Mouse (Mus musculus): ENCODE results near the gene Ttc7b. TPM values are rescaled to one million over a fixed set of nuclear protein-coding genes. Genes with fewer than 3 reads are reported as not detected.

The Ttc7b gene
- polyA plus RNA-seq, 1 experiment, result 18.2 TPM

GRCm38 (mm10) chr12:100502544-100502943 lies 18.1 kb downstream of the Ttc7b start:
- Histone ChIP-seq H3K4me2 (ENCODE audit: low read depth) (no peak overlapping the region), H3K27me3 (ENCODE audit: control insufficient read depth, insufficient read depth, insufficient read length) (no peaks in the 10 kb centered on the region), H3K4me3 (no peak overlapping the region), H3K79me2 (ENCODE audit: control insufficient read depth, insufficient read depth) (no peaks in the 10 kb centered on the region), H3ac (ENCODE audit: control insufficient read depth, insufficient read length) (no peak overlapping the region), H3K36me3 (ENCODE audit: control insufficient read depth, insufficient read depth) (peaks cover 12% of the 10 kb centered on the region)
- TF ChIP-seq E2F4 (IDR thresholded peaks at IDR 0.05; ENCODE audit: insufficient read depth) (no peak), MAX (IDR thresholded peaks at IDR 0.05; ENCODE audit: low read depth) (no peak), REST (IDR thresholded peaks at IDR 0.05; ENCODE audit: insufficient read depth, insufficient read length) (no peak), SRF (IDR thresholded peaks at IDR 0.05; ENCODE audit: control insufficient read depth, insufficient read length, low read depth) (no peak), MYOD1 (IDR thresholded peaks at IDR 0.05; ENCODE audit: control insufficient read depth in 1 of 3, insufficient read length in 2 of 3, low read depth in 2 of 3) (no peak), POLR2AphosphoS2 (IDR thresholded peaks at IDR 0.05; ENCODE audit: insufficient read length, low read depth) (no peak), POLR2A (IDR thresholded peaks at IDR 0.05; ENCODE audit: insufficient read length, low read depth) (no peak), TCF3 (IDR thresholded peaks at IDR 0.05; ENCODE audit: insufficient read length, low read depth) (no peak), MYOG (IDR thresholded peaks at IDR 0.05; ENCODE audit: control insufficient read depth in 1 of 3, insufficient read depth in 1 of 3, insufficient read length in 2 of 3, low read depth in 2 of 3) (no peak), CEBPB (IDR thresholded peaks at IDR 0.05; ENCODE audit: insufficient read depth, poor library complexity, severe bottlenecking) (no peak), TCF12 (IDR thresholded peaks at IDR 0.05; ENCODE audit: insufficient read depth, poor library complexity, severe bottlenecking) (no peak), USF1 (IDR thresholded peaks at IDR 0.05; ENCODE audit: low read depth) (no peak)

- Histone ChIP-seq H3K79me2 (ENCODE audit: control insufficient read depth, insufficient read depth) (no peaks in the 10 kb centered on the region), H3K36me3 (ENCODE audit: control insufficient read depth, insufficient read depth) (peaks cover 20% of the 10 kb centered on the region), H3K27me3 (ENCODE audit: control insufficient read depth, insufficient read depth, insufficient read length) (no peaks in the 10 kb centered on the region), H3K4me3 (no peak overlapping the region), H3ac (ENCODE audit: control insufficient read depth, insufficient read length) (no peak overlapping the region), H3K4me2 (ENCODE audit: low read depth) (no peak overlapping the region)
- TF ChIP-seq TCF12 (IDR thresholded peaks at IDR 0.05; ENCODE audit: insufficient read depth, poor library complexity, severe bottlenecking) (no peak), REST (IDR thresholded peaks at IDR 0.05; ENCODE audit: insufficient read depth, insufficient read length) (no peak), MYOD1 (IDR thresholded peaks at IDR 0.05; ENCODE audit: control insufficient read depth in 1 of 3, insufficient read length in 2 of 3, low read depth in 2 of 3) (no peak)
Observed at GRCm38 (mm10) chr12:100501261-100501660, 19.4 kb downstream of the Ttc7b start.

DNA sequence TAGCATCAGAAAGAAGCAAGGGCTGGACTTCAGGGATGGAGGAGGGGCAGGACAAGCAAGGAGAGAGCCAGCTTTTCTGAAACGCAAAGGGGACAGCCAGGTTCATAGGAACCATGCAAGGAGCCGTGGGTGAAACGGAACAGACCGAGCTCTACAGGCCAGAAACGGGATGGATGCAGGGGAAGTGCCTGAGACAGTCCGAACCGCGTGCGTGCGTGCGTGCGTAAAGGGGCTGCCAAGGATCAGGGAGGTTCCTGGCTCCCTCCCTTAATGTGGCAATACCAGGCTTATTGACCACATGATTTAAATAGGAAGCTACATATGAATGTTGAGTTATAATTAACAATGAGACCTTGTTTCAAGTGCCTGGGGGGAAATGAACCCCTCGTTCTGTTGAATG lies 21.2 kb downstream of the Ttc7b start:
- no peak overlapping the region for H3ac ChIP-seq (ENCODE audit: control insufficient read depth, insufficient read length)
- TF ChIP-seq TCF3 (IDR thresholded peaks at IDR 0.05; ENCODE audit: insufficient read length, low read depth) (no peak), MYOD1 (IDR thresholded peaks at IDR 0.05; ENCODE audit: control insufficient read depth in 1 of 3, insufficient read length in 2 of 3, low read depth in 2 of 3) (no peak), POLR2A (IDR thresholded peaks at IDR 0.05; ENCODE audit: insufficient read length, low read depth) (no peak), REST (IDR thresholded peaks at IDR 0.05; ENCODE audit: insufficient read depth, insufficient read length) (no peak), POLR2AphosphoS2 (IDR thresholded peaks at IDR 0.05; ENCODE audit: insufficient read length, low read depth) (no peak)
- H3K79me2 ChIP-seq (ENCODE audit: control insufficient read depth, insufficient read depth), result no peaks in the 10 kb centered on the region
- H3K36me3 ChIP-seq (ENCODE audit: control insufficient read depth, insufficient read depth), result peaks cover 23% of the 10 kb centered on the region
- no peak overlapping the region for H3K4me3 ChIP-seq
- H3K27me3 ChIP-seq (ENCODE audit: control insufficient read depth, insufficient read depth, insufficient read length), result no peaks in the 10 kb centered on the region
- no peak overlapping the region for H3K4me2 ChIP-seq (ENCODE audit: low read depth)

GRCm38 (mm10) chr12:100498006-100498405 lies 22.6 kb downstream of the Ttc7b start:
- no peak overlapping the region for H3K4me3 ChIP-seq
- no peaks in the 10 kb centered on the region for H3K79me2 ChIP-seq (ENCODE audit: control insufficient read depth, insufficient read depth)
- no peak overlapping the region for H3ac ChIP-seq (ENCODE audit: control insufficient read depth, insufficient read length)
- H3K27me3 ChIP-seq (ENCODE audit: control insufficient read depth, insufficient read depth, insufficient read length), result no peaks in the 10 kb centered on the region
- peaks cover 26% of the 10 kb centered on the region for H3K36me3 ChIP-seq (ENCODE audit: control insufficient read depth, insufficient read depth)
- no peak for TF ChIP-seq MYOD1 (IDR thresholded peaks at IDR 0.05; ENCODE audit: control insufficient read depth in 1 of 3, insufficient read length in 2 of 3, low read depth in 2 of 3)
- TF ChIP-seq USF1 (IDR thresholded peaks at IDR 0.05; ENCODE audit: low read depth), result no peak
- TF ChIP-seq MAX (IDR thresholded peaks at IDR 0.05; ENCODE audit: low read depth), result no peak
- no peak for TF ChIP-seq MYOG (IDR thresholded peaks at IDR 0.05; ENCODE audit: control insufficient read depth in 1 of 3, insufficient read depth in 1 of 3, insufficient read length in 2 of 3, low read depth in 2 of 3)
- no peak for TF ChIP-seq SRF (IDR thresholded peaks at IDR 0.05; ENCODE audit: control insufficient read depth, insufficient read length, low read depth)
- TF ChIP-seq REST (IDR thresholded peaks at IDR 0.05; ENCODE audit: insufficient read depth, insufficient read length), result no peak
- TF ChIP-seq TCF12 (IDR thresholded peaks at IDR 0.05; ENCODE audit: insufficient read depth, poor library complexity, severe bottlenecking), result no peak
- TF ChIP-seq CEBPB (IDR thresholded peaks at IDR 0.05; ENCODE audit: insufficient read depth, poor library complexity, severe bottlenecking), result no peak
- no peak for TF ChIP-seq POLR2AphosphoS2 (IDR thresholded peaks at IDR 0.05; ENCODE audit: insufficient read length, low read depth)
- no peak for TF ChIP-seq POLR2A (IDR thresholded peaks at IDR 0.05; ENCODE audit: insufficient read length, low read depth)
- TF ChIP-seq TCF3 (IDR thresholded peaks at IDR 0.05; ENCODE audit: insufficient read length, low read depth), result no peak
- TF ChIP-seq E2F4 (IDR thresholded peaks at IDR 0.05; ENCODE audit: insufficient read depth), result no peak
- H3K4me2 ChIP-seq (ENCODE audit: low read depth), result no peak overlapping the region

- Histone ChIP-seq H3K4me2 (ENCODE audit: low read depth) (no peak overlapping the region), H3K27me3 (ENCODE audit: control insufficient read depth, insufficient read depth, insufficient read length) (no peaks in the 10 kb centered on the region), H3K4me3 (no peak overlapping the region), H3K79me2 (ENCODE audit: control insufficient read depth, insufficient read depth) (no peaks in the 10 kb centered on the region), H3ac (ENCODE audit: control insufficient read depth, insufficient read length) (no peak overlapping the region), H3K36me3 (ENCODE audit: control insufficient read depth, insufficient read depth) (peaks cover 27% of the 10 kb centered on the region)
- TF ChIP-seq TCF12 (IDR thresholded peaks at IDR 0.05; ENCODE audit: insufficient read depth, poor library complexity, severe bottlenecking) (no peak), MYOG (IDR thresholded peaks at IDR 0.05; ENCODE audit: control insufficient read depth in 1 of 3, insufficient read depth in 1 of 3, insufficient read length in 2 of 3, low read depth in 2 of 3) (no peak), SRF (IDR thresholded peaks at IDR 0.05; ENCODE audit: control insufficient read depth, insufficient read length, low read depth) (no peak), USF1 (IDR thresholded peaks at IDR 0.05; ENCODE audit: low read depth) (no peak), MAX (IDR thresholded peaks at IDR 0.05; ENCODE audit: low read depth) (no peak), MYOD1 (IDR thresholded peaks at IDR 0.05; ENCODE audit: control insufficient read depth in 1 of 3, insufficient read length in 2 of 3, low read depth in 2 of 3) (no peak), E2F4 (IDR thresholded peaks at IDR 0.05; ENCODE audit: insufficient read depth) (no peak), POLR2A (IDR thresholded peaks at IDR 0.05; ENCODE audit: insufficient read length, low read depth) (no peak), REST (IDR thresholded peaks at IDR 0.05; ENCODE audit: insufficient read depth, insufficient read length) (no peak), CEBPB (IDR thresholded peaks at IDR 0.05; ENCODE audit: insufficient read depth, poor library complexity, severe bottlenecking) (no peak), POLR2AphosphoS2 (IDR thresholded peaks at IDR 0.05; ENCODE audit: insufficient read length, low read depth) (no peak), TCF3 (IDR thresholded peaks at IDR 0.05; ENCODE audit: insufficient read length, low read depth) (no peak)
Observed at GRCm38 (mm10) chr12:100495083-100495482, 25.5 kb downstream of the Ttc7b start.
